Mouse (Mus musculus): ENCODE measurements around the gene Prr5. TPM values are rescaled to one million over a fixed set of nuclear protein-coding genes. Genes with fewer than 3 reads are reported as not detected.
"Not testable (repeated sequence)": the region's sequence is repeated elsewhere in the genome, so short reads cannot be mapped to it uniquely, and the experiment has no call there.

The Prr5 gene
- polyA plus RNA-seq, 1 experiment from 2014 or later, result 31.8 TPM

DNA sequence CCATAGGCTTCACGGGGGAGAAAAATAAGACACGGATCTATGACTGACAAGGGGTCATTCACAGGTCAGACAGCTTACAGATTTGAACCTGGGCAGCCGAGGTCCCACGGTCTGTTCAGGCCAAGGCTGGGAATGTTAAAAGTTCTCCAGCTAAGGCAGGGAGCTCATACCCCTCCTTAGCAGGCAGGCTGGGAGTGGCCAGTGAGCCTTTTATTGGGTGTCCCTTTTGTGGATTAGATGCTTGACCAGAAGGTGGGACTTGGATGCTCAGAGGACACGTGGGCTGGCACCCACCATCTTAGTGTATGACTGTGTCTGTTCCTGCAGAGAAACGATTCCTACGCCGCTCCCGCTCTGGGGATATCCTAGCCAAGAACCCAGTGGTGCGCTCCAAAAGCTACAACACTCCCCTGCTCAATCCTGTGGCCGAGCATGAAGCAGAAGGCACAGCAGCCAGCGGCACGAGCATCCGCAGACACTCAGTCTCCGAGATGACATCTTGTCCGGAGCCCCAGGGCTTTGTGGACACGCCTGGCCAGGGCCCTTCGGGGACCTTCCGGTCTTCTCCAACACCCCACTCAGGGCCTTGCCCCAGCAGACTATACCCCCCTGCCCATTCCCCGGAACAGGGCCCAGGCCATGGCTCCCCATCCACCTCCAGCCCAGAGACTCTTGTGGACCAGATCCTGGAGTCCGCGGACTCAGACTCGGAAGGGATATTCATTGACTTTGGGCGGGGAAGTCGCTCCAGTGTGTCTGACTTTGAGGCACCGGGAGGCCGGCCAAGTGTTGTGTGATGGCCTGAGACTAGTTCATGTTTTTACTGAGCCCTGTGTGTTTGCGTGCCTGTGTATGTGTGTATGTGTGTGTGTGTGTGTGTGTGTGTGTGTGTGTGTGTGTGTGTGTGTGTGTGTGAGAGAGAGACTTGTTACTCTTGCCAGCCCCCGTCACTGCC lies 33.2 kb downstream of the Prr5 start:
- Histone ChIP-seq H3K4me1 (peaks cover 18% of the 10 kb centered on the region), H3K9ac (no peak overlapping the region), H3K4me3 (no peak overlapping the region), H3K27me3 (no peaks in the 10 kb centered on the region), H3K27ac (no peak overlapping the region), H3K36me3 (peaks cover 36% of the 10 kb centered on the region), H3K9me3 (no peaks in the 10 kb centered on the region), H3K4me2 (replicated peaks) (no peak overlapping the region)
- no peak for ATAC-seq (ENCODE audit: low FRiP score, low read depth)
- WGBS, result 88% methylated on average over 28 of the region's 29 CpGs

DNA sequence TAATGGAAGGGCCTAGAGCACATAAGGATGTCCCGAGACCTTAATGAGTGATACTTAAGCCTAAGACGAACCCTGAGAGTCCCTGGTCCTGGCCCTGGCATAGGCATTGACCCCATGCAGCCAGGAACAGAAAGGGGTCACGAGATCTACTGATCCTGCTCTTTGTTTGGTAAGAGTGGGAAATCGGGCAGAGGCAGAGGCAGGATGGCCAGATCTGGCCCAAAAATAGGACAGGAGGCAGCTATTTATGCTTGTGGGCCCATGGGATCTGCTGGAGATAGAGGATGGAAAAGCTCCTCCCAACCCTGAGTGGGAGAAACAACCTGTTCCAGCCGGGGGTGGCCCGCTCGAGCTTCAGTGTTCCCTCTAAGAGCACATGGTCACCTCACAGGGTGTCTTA lies 34.6 kb downstream of the Prr5 start:
- H3K9ac ChIP-seq, result no peak overlapping the region
- 86% methylated on average over 7 of the region's 7 CpGs for WGBS
- H3K4me2 ChIP-seq (replicated peaks), result no peak overlapping the region
- H3K9me3 ChIP-seq, result no peaks in the 10 kb centered on the region
- H3K27ac ChIP-seq, result no peak overlapping the region
- 0 out of 2 replicates have a peak, but pooled peaks cover 7% of the 10 kb centered on the region for H3K4me1 ChIP-seq
- no peak overlapping the region for H3K4me3 ChIP-seq
- no peaks in the 10 kb centered on the region for H3K27me3 ChIP-seq
- H3K36me3 ChIP-seq, result peaks cover 34% of the 10 kb centered on the region
- no peak for ATAC-seq (ENCODE audit: low FRiP score, low read depth)

DNA sequence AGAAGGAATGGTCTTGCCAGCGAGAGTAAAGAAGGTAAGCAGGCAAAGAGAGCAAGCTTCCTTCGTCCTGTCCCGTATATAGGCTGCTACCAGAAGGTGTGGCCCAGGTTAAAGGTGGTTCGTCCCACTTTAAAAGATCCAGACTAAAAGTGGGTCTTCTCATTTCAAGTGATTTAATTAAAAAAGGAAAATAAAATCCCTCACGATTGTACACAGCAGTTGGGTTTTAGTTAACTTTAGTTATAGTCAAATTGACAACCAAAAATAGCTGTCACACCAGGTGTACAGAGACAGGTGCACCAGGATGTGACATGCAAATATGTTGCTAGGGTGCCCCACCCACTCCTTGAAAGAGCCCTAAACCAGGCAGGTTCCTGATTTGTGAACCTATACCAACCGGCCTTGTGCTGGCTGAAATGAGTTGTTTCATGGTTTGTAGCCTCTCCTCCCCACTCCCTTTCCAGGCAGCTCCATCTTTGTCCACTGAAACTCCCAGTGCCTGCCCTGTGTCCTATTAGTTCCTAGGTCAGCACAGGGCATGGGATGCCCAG lies 36.0 kb downstream of the Prr5 start:
- Histone ChIP-seq H3K4me1 (no peaks in the 10 kb centered on the region), H3K27ac (no peak overlapping the region), H3K4me3 (no peak overlapping the region), H3K4me2 (replicated peaks) (no peak overlapping the region), H3K9ac (no peak overlapping the region), H3K9me3 (no peaks in the 10 kb centered on the region), H3K27me3 (no peaks in the 10 kb centered on the region), H3K36me3 (peaks cover 23% of the 10 kb centered on the region)
- no peak for ATAC-seq (ENCODE audit: low FRiP score, low read depth)
- 82% methylated on average over 6 of the region's 6 CpGs for WGBS

DNA sequence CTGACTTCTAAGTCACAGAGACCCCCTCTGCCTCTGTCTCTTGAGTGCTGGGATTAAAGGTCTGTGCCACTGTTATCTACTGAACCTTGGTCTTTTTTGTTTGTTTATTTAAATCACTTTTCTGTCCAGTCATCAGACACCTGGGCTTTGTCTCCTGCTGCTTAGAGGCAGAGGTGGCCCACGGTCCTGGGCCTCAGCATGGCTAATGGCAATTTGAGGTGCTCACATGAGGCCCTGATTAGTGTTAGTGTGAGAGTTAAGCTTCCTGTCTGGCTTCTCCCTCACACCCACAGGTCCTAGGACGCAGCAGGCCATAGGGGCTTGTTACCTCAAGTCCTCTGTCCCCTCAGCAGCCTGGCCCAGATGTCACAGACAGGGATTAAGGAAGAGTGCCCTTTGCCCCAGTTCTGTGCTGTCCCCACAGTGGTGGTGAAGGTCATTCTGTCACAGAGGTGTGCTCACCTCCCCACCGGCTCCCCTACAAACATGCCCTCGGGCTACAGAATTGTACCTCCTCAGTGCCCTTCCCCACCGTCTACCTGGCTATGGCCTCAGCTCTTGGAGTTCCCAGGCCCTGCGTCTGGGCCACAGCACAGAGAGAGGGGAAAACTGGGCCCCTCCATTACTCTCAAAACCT lies 37.7 kb downstream of the Prr5 start:
- Histone ChIP-seq H3K36me3 (peaks cover 13% of the 10 kb centered on the region), H3K27ac (no peak overlapping the region), H3K9me3 (no peaks in the 10 kb centered on the region), H3K4me3 (no peak overlapping the region), H3K4me2 (replicated peaks) (no peak overlapping the region), H3K9ac (no peak overlapping the region), H3K27me3 (no peaks in the 10 kb centered on the region), H3K4me1 (no peaks in the 10 kb centered on the region)
- WGBS, result 55% methylated on average over 6 of the region's 6 CpGs
- no peak for ATAC-seq (ENCODE audit: low FRiP score, low read depth)

DNA sequence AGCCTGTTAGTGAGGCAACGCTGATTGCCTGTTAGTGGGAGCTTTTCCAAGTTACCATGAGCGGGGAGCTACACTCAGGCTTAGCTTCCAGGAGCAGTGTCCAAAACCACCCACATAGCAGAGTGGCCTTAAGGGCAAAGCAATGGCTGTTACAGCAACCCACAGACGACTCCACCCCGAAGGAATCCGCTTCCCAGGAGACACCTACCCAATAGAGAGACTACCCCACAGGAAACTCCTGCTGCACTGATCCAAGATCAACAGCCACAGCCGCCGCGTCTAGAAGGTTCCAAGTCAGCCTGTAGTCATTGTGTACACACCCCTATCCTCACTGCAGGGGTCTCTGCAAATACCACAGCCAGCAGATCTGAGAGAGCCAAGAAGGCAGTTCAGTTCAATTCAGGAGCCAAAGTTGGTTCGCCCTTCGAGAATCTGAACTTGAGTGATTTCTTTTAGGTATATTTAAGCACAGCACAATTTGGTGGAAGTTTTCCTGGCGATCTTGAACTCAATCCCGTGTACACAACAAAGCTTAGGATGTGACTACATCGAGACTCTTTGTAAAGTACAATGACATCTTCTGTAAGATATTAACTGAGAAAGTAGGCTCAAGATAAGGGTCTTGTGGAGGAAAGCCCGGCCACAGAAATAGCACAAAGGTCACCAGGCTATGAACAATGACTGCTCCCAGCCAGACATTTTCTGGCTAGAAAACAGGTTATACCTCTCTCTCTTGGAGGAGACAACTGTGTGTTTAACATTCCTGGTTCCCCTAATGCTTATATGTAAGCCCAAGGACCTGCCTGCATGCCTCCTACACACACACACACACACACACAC lies 43.4 kb downstream of the Prr5 start:
- Histone ChIP-seq H3K36me3 (no peaks in the 10 kb centered on the region), H3K27me3 (no peaks in the 10 kb centered on the region), H3K27ac (no peak overlapping the region), H3K9me3 (no peaks in the 10 kb centered on the region), H3K9ac (no peak overlapping the region), H3K4me2 (replicated peaks) (no peak overlapping the region), H3K4me3 (no peak overlapping the region), H3K4me1 (peaks cover 16% of the 10 kb centered on the region)
- 68% methylated on average over 14 of the region's 14 CpGs for WGBS
- no peak for ATAC-seq (ENCODE audit: low FRiP score, low read depth)

DNA sequence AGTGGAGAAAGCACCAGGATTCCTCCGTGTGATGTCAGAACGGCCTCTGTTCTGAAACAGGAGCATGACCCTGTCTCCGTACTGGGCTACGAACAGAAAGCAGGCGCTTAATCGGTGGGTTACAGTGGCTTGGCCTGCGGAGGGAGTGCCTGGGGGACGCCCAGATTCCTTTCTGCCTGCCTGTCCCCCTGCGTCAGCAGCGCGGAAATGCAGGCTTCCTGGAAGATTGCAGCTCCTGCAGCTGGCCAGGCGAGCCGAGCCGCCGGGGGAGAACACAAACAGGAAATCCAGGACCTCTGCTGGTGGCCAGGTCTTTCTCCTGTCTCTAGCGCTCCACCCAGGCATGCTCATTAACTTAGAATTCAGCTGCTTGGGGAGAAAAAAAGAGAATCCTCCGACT lies 45.3 kb downstream of the Prr5 start:
- ATAC-seq (ENCODE audit: low FRiP score, low read depth), result peak; percentile 51; the same call in 1 of the 2 replicates
- under 1% methylated on average over 17 of the region's 17 CpGs for WGBS
- Histone ChIP-seq H3K27ac (peak overlapping the region; percentile 69), H3K4me1 (peaks cover 23% of the 10 kb centered on the region), H3K36me3 (no peaks in the 10 kb centered on the region), H3K27me3 (peaks cover 11% of the 10 kb centered on the region), H3K9ac (peak overlapping the region; percentile 53), H3K9me3 (no peaks in the 10 kb centered on the region), H3K4me2 (replicated peaks) (peak overlapping the region; percentile 58), H3K4me3 (peak overlapping the region; percentile 13)

DNA sequence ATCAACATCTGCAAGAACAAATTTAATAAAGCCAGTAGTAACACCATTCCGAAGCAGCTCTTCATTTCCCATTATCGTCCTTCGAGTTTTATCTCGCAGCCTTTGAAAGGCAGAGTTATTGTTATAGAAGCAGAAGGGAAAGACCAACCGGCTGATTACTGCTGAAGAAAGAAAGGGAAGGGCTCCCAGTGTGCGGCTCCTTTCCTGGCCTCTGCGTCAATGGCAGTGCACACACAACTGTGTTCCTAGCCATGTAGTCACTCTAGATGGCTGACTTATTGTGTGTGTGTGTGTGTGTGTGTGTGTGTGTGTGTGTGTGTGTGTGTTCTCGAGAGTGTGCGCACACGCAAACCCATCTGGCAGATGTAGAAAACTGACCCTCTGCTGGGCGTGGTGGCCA lies 45.7 kb downstream of the Prr5 start:
- Histone ChIP-seq H3K27ac (peak overlapping the region; percentile 69), H3K9me3 (no peaks in the 10 kb centered on the region), H3K36me3 (no peaks in the 10 kb centered on the region), H3K4me1 (peaks cover 27% of the 10 kb centered on the region), H3K4me2 (replicated peaks) (peak overlapping the region; percentile 58), H3K9ac (peak overlapping the region; percentile 53; the same call in 1 of the 2 replicates), H3K4me3 (peak overlapping the region; percentile 13), H3K27me3 (peaks cover 14% of the 10 kb centered on the region)
- WGBS, result 49% methylated on average over 11 of the region's 11 CpGs
- ATAC-seq (ENCODE audit: low FRiP score, low read depth), result no peak

DNA sequence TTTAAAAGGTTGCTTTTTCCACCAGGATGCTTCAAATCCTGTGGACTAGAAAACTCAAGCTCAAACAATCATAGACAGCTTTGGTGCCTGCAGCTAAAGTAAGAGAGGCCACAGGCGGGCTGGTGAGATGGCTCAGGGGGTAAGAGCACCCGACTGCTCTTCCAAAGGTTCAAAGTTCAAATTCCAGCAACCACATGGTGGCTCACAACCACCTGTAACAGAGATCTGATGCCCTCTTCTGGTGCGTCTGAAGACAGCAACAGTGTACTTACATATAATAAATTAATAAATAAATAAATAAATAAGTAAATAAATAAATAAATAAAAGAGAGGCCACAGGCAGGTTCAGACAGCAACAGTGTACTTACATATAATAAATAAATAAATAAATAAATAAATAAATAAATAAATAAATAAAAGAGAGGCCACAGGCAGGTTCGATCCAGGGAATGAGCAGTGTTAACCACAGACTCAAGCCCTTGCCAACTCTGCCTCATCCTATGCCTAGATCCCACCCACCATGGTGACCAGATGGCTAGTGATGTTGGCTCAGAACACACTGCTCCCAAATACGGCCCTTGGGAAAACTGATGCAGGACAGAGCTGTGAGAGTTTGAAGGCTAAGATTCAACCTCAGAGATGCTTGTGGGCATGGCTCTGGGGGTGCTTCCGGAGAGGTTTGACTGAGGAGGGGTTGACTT lies 48.3 kb downstream of the Prr5 start:
- H3K4me1 ChIP-seq, result peaks cover 33% of the 10 kb centered on the region
- not testable (repeated sequence) for H3K27ac ChIP-seq; H3K36me3 ChIP-seq; ATAC-seq (ENCODE audit: low FRiP score, low read depth); H3K9me3 ChIP-seq; H3K4me2 ChIP-seq (replicated peaks); H3K9ac ChIP-seq; H3K4me3 ChIP-seq
- 62% methylated on average over 6 of the region's 6 CpGs for WGBS
- H3K27me3 ChIP-seq, result peaks cover 15% of the 10 kb centered on the region

DNA sequence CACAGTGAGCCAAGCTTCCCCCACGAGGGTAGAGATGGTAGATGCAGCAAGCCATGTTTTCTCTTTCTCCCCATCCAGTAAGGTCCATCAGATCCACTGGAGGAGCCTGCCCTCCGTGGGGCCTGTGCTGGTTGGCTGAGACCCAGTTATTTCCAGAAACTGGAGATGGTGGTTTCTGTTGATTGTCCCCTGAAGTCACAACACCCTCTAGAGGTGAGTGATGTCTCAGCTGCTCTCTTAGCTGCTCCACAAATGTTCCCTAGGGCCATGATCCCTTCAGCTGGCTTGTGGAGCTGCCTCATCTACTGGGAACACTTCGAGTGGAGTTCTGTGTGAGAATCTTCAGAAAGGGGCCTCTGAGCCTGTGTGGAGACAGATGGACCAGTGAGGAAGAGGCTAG lies 49.4 kb downstream of the Prr5 start:
- no peak for ATAC-seq (ENCODE audit: low FRiP score, low read depth)
- H3K36me3 ChIP-seq, result no peaks in the 10 kb centered on the region
- peaks cover 15% of the 10 kb centered on the region for H3K27me3 ChIP-seq
- no peak overlapping the region for H3K27ac ChIP-seq
- 56% methylated on average over 3 of the region's 3 CpGs for WGBS
- no peak overlapping the region for H3K9ac ChIP-seq
- peaks cover 32% of the 10 kb centered on the region for H3K4me1 ChIP-seq
- H3K9me3 ChIP-seq, result no peaks in the 10 kb centered on the region
- no peak overlapping the region for H3K4me2 ChIP-seq (replicated peaks)
- no peak overlapping the region for H3K4me3 ChIP-seq

DNA sequence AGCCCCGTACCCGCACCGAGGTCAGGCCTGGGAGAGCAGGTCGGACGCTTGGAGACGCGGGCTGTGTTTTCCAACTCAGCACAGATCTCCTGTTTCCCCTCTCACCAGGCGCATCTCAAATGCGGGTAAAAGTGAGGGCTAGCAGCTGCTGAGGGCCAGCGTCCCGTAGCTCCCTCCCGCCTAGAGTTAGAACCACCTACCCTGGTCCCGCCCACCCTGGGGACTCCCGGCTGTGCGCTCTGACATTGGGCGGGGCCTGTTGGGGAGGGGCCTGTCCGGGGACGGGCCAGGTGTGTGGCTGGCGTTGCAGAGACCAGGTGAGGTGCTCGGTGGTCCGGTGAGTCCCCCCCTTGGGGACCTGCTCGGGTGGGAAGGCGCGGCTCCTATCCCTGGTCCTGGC lies 50.4 kb downstream of the Prr5 start, which contains the start of gene Arhgap8:
Gene Arhgap8 (plus strand): TSS at position 262 of the 400 bp plus-strand sequence.
- Histone ChIP-seq H3K4me3 (peak within 1 kb of the TSS; percentile 45), H3K4me1 (peaks cover 26% of the 10 kb centered on the region), H3K36me3 (no peaks in the 10 kb centered on the region), H3K27me3 (peaks cover 15% of the 10 kb centered on the region), H3K27ac (no peak within 1 kb of the TSS; the same call in 1 of the 2 replicates), H3K9me3 (no peaks in the 10 kb centered on the region), H3K9ac (peak within 1 kb of the TSS; percentile 45), H3K4me2 (replicated peaks) (peak within 1 kb of the TSS; percentile 80)
- peak; percentile 64; the same call in 1 of the 2 replicates for ATAC-seq (ENCODE audit: low FRiP score, low read depth)
- WGBS, result 1% methylated on average over 23 of the region's 24 CpGs

Measured in limb, embryonic 13.5 days (tissue).